Mouse (Mus musculus): ENCODE data around the gene Rnf5. TPM values are rescaled to one million over a fixed set of nuclear protein-coding genes. Genes with fewer than 3 reads are reported as not detected.

Rnf5 gene
- polyA plus RNA-seq, 1 experiment from 2014 or later = 165 TPM

DNA sequence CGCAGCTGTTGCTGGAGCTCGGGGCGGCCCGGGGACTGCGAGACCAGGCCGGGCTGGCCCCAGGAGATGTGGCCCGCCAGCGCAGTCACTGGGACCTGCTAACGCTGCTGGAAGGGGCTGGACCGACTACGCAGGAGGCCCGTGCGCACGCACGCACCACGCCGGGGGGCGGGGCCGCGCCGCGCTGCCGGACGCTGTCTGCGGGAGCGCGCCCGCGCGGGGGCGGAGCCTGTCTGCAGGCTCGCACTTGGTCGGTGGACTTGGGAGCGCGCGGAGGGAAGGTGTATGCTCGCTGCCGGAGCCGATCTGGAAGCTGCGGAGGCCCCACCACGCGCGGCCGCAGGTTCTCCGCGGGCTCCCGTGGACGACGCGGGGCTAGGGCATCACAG lies 16.1 kb downstream of the Rnf5 start:
- WGBS = under 1% methylated on average over 50 of the region's 50 CpGs
- Histone ChIP-seq H3K27ac (replicated peaks) (peak overlapping the region; percentile 97), H3K27me3 (replicated peaks; ENCODE audit: low read depth, poor library complexity, severe bottlenecking) (no peaks in the 10 kb centered on the region; the same call in 1 of the 2 replicates), H3K9me3 (no peaks in the 10 kb centered on the region), H3K4me3 (peak overlapping the region; percentile 86), H3K4me1 (peaks cover 76% of the 10 kb centered on the region), H3K36me3 (replicated peaks) (no peaks in the 10 kb centered on the region)
- DNase-seq (ENCODE audit: low spot score) = peak; percentile 98

DNA sequence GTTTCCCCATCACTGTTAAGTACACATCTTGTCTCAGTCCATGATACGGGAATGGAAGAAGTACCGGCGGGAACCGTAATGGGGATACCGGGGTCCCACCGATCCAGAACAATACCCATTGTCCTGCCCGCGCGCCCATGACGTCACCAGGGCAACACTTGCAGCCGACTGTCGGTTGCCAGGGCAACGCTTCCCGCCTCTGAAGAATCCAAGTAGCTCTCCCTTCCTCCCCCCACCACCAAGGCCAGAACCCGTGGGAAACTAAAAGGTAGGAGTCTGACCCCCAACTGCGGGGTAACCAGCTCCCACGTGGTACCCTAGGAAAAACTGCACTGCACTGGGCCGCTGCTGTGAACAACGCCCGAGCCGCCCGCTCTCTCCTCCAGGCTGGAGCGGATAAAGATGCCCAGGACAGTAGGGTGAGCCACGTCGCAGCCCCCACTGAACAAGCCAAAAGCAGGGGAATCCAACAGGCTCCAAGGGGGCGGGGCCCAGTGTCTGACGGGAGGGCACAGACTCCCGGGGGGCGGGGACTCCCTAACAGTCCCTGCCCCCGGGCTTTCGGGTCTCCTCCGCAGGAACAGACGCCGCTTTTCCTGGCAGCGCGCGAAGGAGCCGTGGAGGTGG lies 16.6 kb downstream of the Rnf5 start:
- peak; percentile 94 for DNase-seq (ENCODE audit: low spot score)
- no peaks in the 10 kb centered on the region for H3K36me3 ChIP-seq (replicated peaks)
- H3K4me3 ChIP-seq = peak overlapping the region; percentile 86
- under 1% methylated on average over 38 of the region's 38 CpGs for WGBS
- H3K4me1 ChIP-seq = peaks cover 74% of the 10 kb centered on the region
- no peaks in the 10 kb centered on the region; the same call in 1 of the 2 replicates for H3K27me3 ChIP-seq (replicated peaks; ENCODE audit: low read depth, poor library complexity, severe bottlenecking)
- H3K9me3 ChIP-seq = no peaks in the 10 kb centered on the region
- peak overlapping the region; percentile 97 for H3K27ac ChIP-seq (replicated peaks)

- Histone ChIP-seq H3K9me3 (no peaks in the 10 kb centered on the region), H3K4me1 (peaks cover 66% of the 10 kb centered on the region), H3K27me3 (replicated peaks; ENCODE audit: low read depth, poor library complexity, severe bottlenecking) (no peaks in the 10 kb centered on the region; the same call in 1 of the 2 replicates), H3K4me3 (peak overlapping the region; percentile 86), H3K27ac (replicated peaks) (peak overlapping the region; percentile 97), H3K36me3 (replicated peaks) (no peaks in the 10 kb centered on the region)
- WGBS = 24% methylated on average over 32 of the region's 32 CpGs
- DNase-seq (ENCODE audit: low spot score) = peak; percentile 58
Measured at GRCm38 (mm10) chr17:34585877-34586771, 17.4 kb downstream of the Rnf5 start.

DNA sequence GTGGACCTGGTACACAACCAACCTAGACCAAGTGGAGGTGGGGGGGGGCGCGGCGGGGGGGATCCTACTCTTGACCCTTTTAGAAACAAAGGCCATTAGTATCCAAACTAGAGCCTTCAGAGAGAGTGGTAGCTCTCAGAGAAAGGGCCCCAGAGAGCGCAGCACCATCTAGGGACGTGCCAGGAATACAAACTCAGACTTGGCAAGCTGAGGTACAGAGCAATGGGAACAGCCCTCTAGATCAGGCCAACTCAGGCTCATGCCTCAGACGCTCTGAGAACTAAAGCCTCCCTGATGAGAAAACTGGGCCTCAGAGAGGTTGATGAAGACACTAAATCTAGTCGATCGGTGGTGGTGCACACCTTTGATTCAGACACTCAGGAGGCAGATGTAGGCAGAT lies 18.4 kb downstream of the Rnf5 start:
- WGBS = 87% methylated on average over 8 of the region's 8 CpGs
- DNase-seq (ENCODE audit: low spot score) = no peak
- no peak overlapping the region for H3K4me3 ChIP-seq

GRCm38 (mm10) chr17:34583819-34584218 lies 19.7 kb downstream of the Rnf5 start:
- Histone ChIP-seq H3K4me1 (peaks cover 43% of the 10 kb centered on the region), H3K27ac (replicated peaks) (peak overlapping the region; percentile 20; the same call in 1 of the 2 replicates), H3K36me3 (replicated peaks) (no peaks in the 10 kb centered on the region), H3K27me3 (replicated peaks; ENCODE audit: low read depth, poor library complexity, severe bottlenecking) (no peaks in the 10 kb centered on the region; the same call in 1 of the 2 replicates), H3K4me3 (0 out of 2 replicates have a peak overlapping the region, but pooled peaks have one; percentile 18), H3K9me3 (no peaks in the 10 kb centered on the region)
- WGBS = 78% methylated on average over 8 of the region's 8 CpGs
- DNase-seq (ENCODE audit: low spot score) = no peak

More for the DNA sequence above, 18.4 kb downstream of the Rnf5 start:
- Histone ChIP-seq H3K36me3 (replicated peaks) (no peaks in the 10 kb centered on the region), H3K9me3 (no peaks in the 10 kb centered on the region), H3K27ac (replicated peaks) (peak overlapping the region; percentile 97; the same call in 1 of the 2 replicates), H3K27me3 (replicated peaks; ENCODE audit: low read depth, poor library complexity, severe bottlenecking) (no peaks in the 10 kb centered on the region; the same call in 1 of the 2 replicates), H3K4me1 (peaks cover 56% of the 10 kb centered on the region)

- H3K27ac ChIP-seq (replicated peaks) = peak overlapping the region; percentile 20; the same call in 1 of the 2 replicates
- 0 out of 2 replicates have a peak overlapping the region, but pooled peaks have one; percentile 18 for H3K4me3 ChIP-seq
- H3K4me1 ChIP-seq = peaks cover 39% of the 10 kb centered on the region
- no peaks in the 10 kb centered on the region for H3K36me3 ChIP-seq (replicated peaks)
- no peaks in the 10 kb centered on the region for H3K9me3 ChIP-seq
- DNase-seq (ENCODE audit: low spot score) = no peak
- WGBS = 53% methylated on average over 7 of the region's 7 CpGs
- no peaks in the 10 kb centered on the region; the same call in 1 of the 2 replicates for H3K27me3 ChIP-seq (replicated peaks; ENCODE audit: low read depth, poor library complexity, severe bottlenecking)
Measured at GRCm38 (mm10) chr17:34583397-34583796, 20.1 kb downstream of the Rnf5 start.

DNA sequence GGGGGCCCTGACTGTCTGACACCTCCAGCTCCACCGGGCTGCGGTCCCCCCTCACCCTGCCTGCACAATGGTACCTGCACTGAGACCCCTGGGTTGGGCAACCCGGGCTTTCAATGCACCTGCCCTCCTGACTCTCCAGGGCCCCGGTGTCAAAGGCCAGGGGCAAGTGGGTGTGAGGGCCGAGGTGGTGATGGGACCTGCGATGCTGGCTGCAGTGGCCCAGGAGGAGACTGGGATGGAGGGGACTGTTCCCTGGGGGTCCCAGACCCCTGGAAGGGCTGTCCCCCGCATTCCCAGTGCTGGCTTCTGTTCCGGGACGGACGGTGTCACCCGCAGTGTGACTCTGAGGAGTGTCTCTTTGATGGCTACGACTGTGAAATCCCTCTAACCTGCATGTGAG lies 21.0 kb downstream of the Rnf5 start:
- H3K4me1 ChIP-seq = peaks cover 30% of the 10 kb centered on the region
- peak overlapping the region; percentile 13; the same call in 1 of the 2 replicates for H3K4me3 ChIP-seq
- no peaks in the 10 kb centered on the region for H3K9me3 ChIP-seq
- WGBS = 87% methylated on average over 12 of the region's 12 CpGs
- no peaks in the 10 kb centered on the region for H3K36me3 ChIP-seq (replicated peaks)
- DNase-seq (ENCODE audit: low spot score) = no peak
- no peak overlapping the region; the same call in 1 of the 2 replicates for H3K27ac ChIP-seq (replicated peaks)
- H3K27me3 ChIP-seq (replicated peaks; ENCODE audit: low read depth, poor library complexity, severe bottlenecking) = no peaks in the 10 kb centered on the region; the same call in 1 of the 2 replicates

- H3K4me1 ChIP-seq = peaks cover 17% of the 10 kb centered on the region
- no peak overlapping the region for H3K4me3 ChIP-seq
- H3K27me3 ChIP-seq (replicated peaks; ENCODE audit: low read depth, poor library complexity, severe bottlenecking) = no peaks in the 10 kb centered on the region; the same call in 1 of the 2 replicates
- no peaks in the 10 kb centered on the region for H3K36me3 ChIP-seq (replicated peaks)
- DNase-seq (ENCODE audit: low spot score) = no peak
- H3K9me3 ChIP-seq = no peaks in the 10 kb centered on the region
- 91% methylated on average over 3 of the region's 3 CpGs for WGBS
- H3K27ac ChIP-seq (replicated peaks) = no peak overlapping the region
Measured at GRCm38 (mm10) chr17:34578070-34578469, 25.4 kb downstream of the Rnf5 start.

DNA sequence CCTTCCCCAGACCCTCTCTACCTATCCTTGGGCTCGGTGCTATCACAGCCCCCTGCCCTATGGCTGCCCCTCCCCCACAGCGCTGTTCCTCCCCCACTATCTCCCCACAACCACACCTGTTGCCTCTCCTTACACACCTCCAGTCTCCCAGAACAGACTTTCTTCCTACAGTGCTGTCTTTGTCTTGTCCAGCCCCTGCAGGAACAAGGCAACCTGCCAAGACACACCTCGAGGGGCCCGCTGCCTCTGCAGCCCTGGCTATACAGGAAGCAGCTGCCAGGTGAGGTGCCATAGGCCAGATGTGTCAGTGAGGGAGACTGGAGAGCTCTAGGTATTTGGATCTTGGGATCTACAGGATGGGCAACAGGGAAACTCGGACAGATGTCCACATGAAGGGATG lies 26.9 kb downstream of the Rnf5 start:
- Histone ChIP-seq H3K36me3 (replicated peaks) (no peaks in the 10 kb centered on the region), H3K4me3 (no peak overlapping the region), H3K4me1 (peaks cover 17% of the 10 kb centered on the region), H3K9me3 (0 out of 2 replicates have a peak, but pooled peaks cover 4% of the 10 kb centered on the region), H3K27ac (replicated peaks) (no peak overlapping the region), H3K27me3 (replicated peaks; ENCODE audit: low read depth, poor library complexity, severe bottlenecking) (no peaks in the 10 kb centered on the region; the same call in 1 of the 2 replicates)
- DNase-seq (ENCODE audit: low spot score) = no peak
- WGBS = 68% methylated on average over 5 of the region's 5 CpGs

DNA sequence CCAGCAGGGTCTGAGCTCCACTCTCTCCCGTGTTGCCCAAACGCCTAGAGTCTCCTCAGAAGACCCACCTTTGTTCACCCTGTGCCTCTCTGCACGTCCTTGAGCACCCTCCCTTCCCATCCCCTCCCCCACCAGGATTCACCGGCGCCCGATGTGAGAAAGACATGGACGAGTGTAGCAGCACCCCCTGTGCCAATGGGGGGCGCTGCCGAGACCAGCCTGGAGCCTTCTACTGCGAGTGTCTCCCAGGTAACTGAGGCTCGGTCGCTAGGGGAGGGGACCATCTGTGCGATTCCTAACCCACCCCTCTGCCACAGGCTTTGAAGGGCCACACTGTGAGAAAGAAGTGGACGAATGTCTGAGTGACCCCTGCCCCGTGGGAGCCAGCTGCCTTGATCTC lies 31.1 kb downstream of the Rnf5 start:
- H3K9me3 ChIP-seq = 0 out of 2 replicates have a peak, but pooled peaks cover 4% of the 10 kb centered on the region
- 8% methylated on average over 15 of the region's 15 CpGs for WGBS
- no peaks in the 10 kb centered on the region for H3K36me3 ChIP-seq (replicated peaks)
- no peak for DNase-seq (ENCODE audit: low spot score)
- H3K4me3 ChIP-seq = no peak overlapping the region
- H3K27ac ChIP-seq (replicated peaks) = no peak overlapping the region; the same call in 1 of the 2 replicates
- peaks cover 15% of the 10 kb centered on the region for H3K27me3 ChIP-seq (replicated peaks; ENCODE audit: low read depth, poor library complexity, severe bottlenecking)
- H3K4me1 ChIP-seq = peaks cover 22% of the 10 kb centered on the region

DNA sequence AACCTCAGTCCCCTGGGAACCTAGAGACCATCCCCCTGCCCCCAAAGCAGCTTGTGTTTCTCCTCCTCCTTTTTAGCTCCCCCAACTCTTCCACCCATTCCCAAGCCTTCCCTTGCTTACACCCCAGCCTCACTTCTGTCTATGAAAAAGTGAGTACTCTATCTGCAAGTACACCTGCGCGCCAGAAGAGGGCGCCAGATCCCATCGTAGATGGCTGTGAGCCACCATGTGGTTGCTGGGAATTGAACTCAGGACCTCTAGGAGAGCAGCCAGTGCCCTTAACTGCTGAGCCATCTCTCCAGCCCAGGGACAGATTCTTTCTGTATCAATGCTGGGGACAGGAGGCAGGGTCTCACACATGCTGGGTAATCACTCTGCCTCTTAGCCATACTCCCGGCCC lies 31.6 kb downstream of the Rnf5 start:
- 16% methylated on average over 5 of the region's 5 CpGs for WGBS
- Histone ChIP-seq H3K9me3 (0 out of 2 replicates have a peak, but pooled peaks cover 4% of the 10 kb centered on the region), H3K27me3 (replicated peaks; ENCODE audit: low read depth, poor library complexity, severe bottlenecking) (peaks cover 20% of the 10 kb centered on the region), H3K36me3 (replicated peaks) (no peaks in the 10 kb centered on the region), H3K4me1 (peaks cover 22% of the 10 kb centered on the region), H3K27ac (replicated peaks) (no peak overlapping the region), H3K4me3 (no peak overlapping the region)
- no peak for DNase-seq (ENCODE audit: low spot score)

GRCm38 (mm10) chr17:34569919-34570318 lies 33.6 kb downstream of the Rnf5 start:
- H3K4me1 ChIP-seq = peaks cover 22% of the 10 kb centered on the region
- 68% methylated on average over 4 of the region's 4 CpGs for WGBS
- H3K9me3 ChIP-seq = 0 out of 2 replicates have a peak, but pooled peaks cover 4% of the 10 kb centered on the region
- H3K36me3 ChIP-seq (replicated peaks) = no peaks in the 10 kb centered on the region
- no peak overlapping the region for H3K27ac ChIP-seq (replicated peaks)
- no peak overlapping the region for H3K4me3 ChIP-seq
- no peak for DNase-seq (ENCODE audit: low spot score)
- peaks cover 30% of the 10 kb centered on the region for H3K27me3 ChIP-seq (replicated peaks; ENCODE audit: low read depth, poor library complexity, severe bottlenecking)
